Mouse (Mus musculus): ENCODE measurements at regions not wholly inside any gene's neighbourhood (a gene's known extent, or its start where the extent isn't known, plus 50 kb on each side); places are given as distances from the start of the nearest gene placed in this dataset.

DNA sequence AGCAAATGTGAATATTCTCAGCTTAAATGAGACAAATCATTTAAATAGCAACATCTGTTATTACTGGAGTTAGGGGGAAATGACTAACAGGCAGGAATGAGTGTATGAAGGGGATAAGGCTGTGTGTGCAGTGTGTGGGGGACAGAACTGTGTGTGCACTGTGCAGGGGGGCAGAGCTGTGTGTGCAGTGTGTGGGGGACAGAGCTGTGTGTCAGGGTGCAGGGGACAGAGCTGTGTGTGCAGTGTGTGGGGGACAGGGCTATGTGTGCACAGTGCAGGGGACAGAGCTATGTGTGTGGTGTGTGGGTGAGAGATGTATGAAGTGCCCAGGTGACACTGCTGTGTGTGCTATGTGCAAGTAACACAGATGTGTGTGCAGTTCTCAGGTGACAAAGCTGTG, 66.7 kb upstream of the Cops8 start:
- H3K4me1 ChIP-seq (ENCODE audit: control insufficient read depth, insufficient read depth, insufficient read length) = no peaks in the 10 kb centered on the region
- no peak overlapping the region for H3K4me3 ChIP-seq (ENCODE audit: extremely low read depth, insufficient read depth, insufficient read length)
- no peak overlapping the region for H3K27ac ChIP-seq (ENCODE audit: insufficient read depth, low read length)
- TF ChIP-seq POLR2A (IDR thresholded peaks at IDR 0.05; ENCODE audit: low read depth, low read length) = no peak
- TF ChIP-seq CTCF (IDR thresholded peaks at IDR 0.05; ENCODE audit: extremely low read depth, insufficient read depth, insufficient read length, insufficient replicate concordance) = no peak
- H3K27me3 ChIP-seq (ENCODE audit: control insufficient read depth, insufficient read depth, low read length) = no peaks in the 10 kb centered on the region
- no peak for DNase-seq (ENCODE audit: low read depth in 1 of 2, low spot score in 2 of 2)
- H3K36me3 ChIP-seq (ENCODE audit: control insufficient read depth, insufficient read depth, low read length) = no peaks in the 10 kb centered on the region

DNA sequence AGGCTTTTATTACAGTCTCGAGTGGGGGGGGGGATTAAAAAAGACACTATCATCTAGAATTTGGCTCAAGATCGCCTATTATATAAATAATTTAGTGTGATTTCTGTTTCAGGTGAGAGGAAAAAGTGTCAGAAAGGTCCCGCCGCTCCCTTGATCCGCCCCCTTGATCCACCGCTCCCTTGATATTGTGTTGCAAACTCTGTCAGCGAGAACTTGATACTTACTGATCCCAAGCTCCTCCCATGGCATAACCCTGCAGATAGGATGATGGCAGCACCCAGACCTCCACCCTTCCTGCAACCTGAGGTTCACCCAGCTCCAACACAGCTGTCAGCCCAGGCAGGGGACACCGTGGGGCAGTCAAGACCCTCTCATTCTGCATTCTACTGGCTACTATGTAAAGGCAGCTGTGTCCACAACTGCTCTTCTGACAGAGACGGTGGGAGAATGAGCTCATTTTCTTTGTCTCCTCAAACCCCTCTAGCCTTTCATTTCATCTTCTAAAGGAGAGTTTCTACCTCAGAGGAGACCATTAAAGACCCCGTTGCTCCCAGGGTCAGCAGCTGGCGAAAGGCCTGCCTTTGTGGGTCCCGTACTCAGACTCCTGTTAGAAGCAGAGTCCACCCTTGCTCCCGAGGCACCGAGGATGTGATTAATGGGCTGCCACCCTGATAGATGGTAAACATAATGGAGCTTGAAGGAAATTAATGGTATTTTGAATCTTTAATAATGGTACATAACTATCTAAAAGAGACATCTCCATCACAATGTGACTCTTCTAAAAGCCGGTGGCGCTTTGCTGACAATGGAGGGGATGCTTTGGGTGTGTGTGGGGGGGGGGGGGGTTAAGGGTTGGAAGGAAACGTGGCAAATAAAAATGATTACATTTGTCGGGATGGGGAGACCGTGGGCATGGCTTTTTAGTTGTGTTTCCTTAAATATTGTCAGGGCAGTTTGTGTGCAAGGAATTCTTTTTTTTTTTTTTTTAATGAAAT, 58.7 kb upstream of the Cops8 start:
- Histone ChIP-seq H3K4me3 (ENCODE audit: extremely low read depth, insufficient read depth, insufficient read length) (no peak overlapping the region), H3K36me3 (ENCODE audit: control insufficient read depth, insufficient read depth, low read length) (no peaks in the 10 kb centered on the region), H3K27me3 (ENCODE audit: control insufficient read depth, insufficient read depth, low read length) (no peaks in the 10 kb centered on the region), H3K27ac (ENCODE audit: insufficient read depth, low read length) (no peak overlapping the region), H3K4me1 (ENCODE audit: control insufficient read depth, insufficient read depth, insufficient read length) (no peaks in the 10 kb centered on the region)
- 67% methylated on average over 19 of the region's 19 CpGs for WGBS
- DNase-seq (ENCODE audit: low read depth in 1 of 2, low spot score in 2 of 2) = no peak
- TF ChIP-seq POLR2A (IDR thresholded peaks at IDR 0.05; ENCODE audit: low read depth, low read length) (no peak), CTCF (IDR thresholded peaks at IDR 0.05; ENCODE audit: extremely low read depth, insufficient read depth, insufficient read length, insufficient replicate concordance) (no peak)

DNA sequence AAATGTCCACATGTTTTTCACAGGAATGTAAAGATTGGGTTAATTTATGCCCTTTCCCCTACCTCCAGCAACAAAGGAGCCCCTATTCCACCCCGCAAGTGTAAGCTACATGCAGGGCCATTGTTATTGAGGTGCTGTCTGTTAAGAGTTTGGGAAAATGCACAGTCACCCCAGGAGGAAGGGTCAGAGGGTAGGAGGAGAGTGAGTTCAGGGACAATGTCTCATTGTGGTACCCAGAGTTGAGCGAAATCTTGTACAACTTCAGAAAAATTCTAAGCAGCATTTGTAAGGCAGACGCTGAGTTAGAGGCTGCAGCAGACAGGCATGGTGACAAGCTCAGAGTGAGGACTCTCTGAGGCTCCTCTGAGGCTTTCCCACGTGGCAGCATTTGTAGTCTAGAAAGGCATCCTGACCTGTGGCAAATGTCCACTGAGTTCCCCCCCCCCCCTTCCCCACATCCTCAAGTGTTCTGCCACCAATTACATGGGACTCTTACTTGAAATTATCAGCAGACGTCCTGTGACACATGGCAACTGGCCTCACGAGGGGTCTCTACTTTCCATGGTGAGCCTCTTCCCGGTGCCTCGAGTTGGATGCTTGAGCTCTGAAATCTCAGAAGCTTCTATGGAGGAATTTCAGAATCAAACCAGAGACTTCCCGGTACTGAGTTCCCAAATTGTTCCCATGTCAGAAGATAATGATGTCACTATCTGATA, 57.8 kb upstream of the Cops8 start:
- TF ChIP-seq CTCF (IDR thresholded peaks at IDR 0.05; ENCODE audit: extremely low read depth, insufficient read depth, insufficient read length, insufficient replicate concordance) = no peak
- no peak for TF ChIP-seq POLR2A (IDR thresholded peaks at IDR 0.05; ENCODE audit: low read depth, low read length)
- Histone ChIP-seq H3K4me3 (ENCODE audit: extremely low read depth, insufficient read depth, insufficient read length) (no peak overlapping the region), H3K27me3 (ENCODE audit: control insufficient read depth, insufficient read depth, low read length) (no peaks in the 10 kb centered on the region), H3K27ac (ENCODE audit: insufficient read depth, low read length) (no peak overlapping the region), H3K4me1 (ENCODE audit: control insufficient read depth, insufficient read depth, insufficient read length) (no peaks in the 10 kb centered on the region), H3K36me3 (ENCODE audit: control insufficient read depth, insufficient read depth, low read length) (no peaks in the 10 kb centered on the region)
- WGBS = 68% methylated on average over 9 of the region's 9 CpGs
- DNase-seq (ENCODE audit: low read depth in 1 of 2, low spot score in 2 of 2) = no peak

DNA sequence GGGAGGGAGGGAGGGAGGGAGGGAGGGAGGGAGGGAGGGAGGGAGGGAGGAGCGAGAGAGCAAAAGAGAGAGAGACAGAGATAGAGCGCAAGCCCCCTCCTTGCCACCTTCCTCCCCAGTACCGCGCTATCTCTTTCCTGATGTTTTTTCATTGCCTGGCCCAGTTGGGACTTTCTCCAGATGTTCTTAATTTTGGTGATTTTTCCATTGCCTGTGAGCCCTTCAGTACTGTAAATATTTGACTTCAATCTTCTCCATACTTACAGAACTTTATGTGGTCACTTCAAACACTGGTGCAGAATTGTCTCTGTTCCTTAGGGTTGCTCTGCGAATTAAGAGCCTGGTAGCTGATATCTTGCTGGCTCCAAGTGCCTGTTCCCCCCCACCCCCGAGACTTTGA, 50.1 kb upstream of the Cops8 start:
- WGBS = 86% methylated on average over 5 of the region's 6 CpGs
- Histone ChIP-seq H3K4me1 (ENCODE audit: control insufficient read depth, insufficient read depth, insufficient read length) (no peaks in the 10 kb centered on the region), H3K27ac (ENCODE audit: insufficient read depth, low read length) (no peak overlapping the region), H3K36me3 (ENCODE audit: control insufficient read depth, insufficient read depth, low read length) (no peaks in the 10 kb centered on the region), H3K4me3 (ENCODE audit: extremely low read depth, insufficient read depth, insufficient read length) (no peak overlapping the region), H3K27me3 (ENCODE audit: control insufficient read depth, insufficient read depth, low read length) (no peaks in the 10 kb centered on the region)
- no peak for TF ChIP-seq CTCF (IDR thresholded peaks at IDR 0.05; ENCODE audit: extremely low read depth, insufficient read depth, insufficient read length, insufficient replicate concordance)
- no peak for TF ChIP-seq POLR2A (IDR thresholded peaks at IDR 0.05; ENCODE audit: low read depth, low read length)
- DNase-seq (ENCODE audit: low read depth in 1 of 2, low spot score in 2 of 2) = no peak
